24 mouse cellular contexts compared by ENCODE assay signal in genomic region chr5:41625544-41625943, GRCm38 (mm10).
"Had no signal": no experiment of that assay in that cellular context is flagged by ENCODE, and none has a peak within 500 bp of the region (broad histone marks: within the 10 kb centered on the region; RNA-seq: fewer than 3 reads in every experiment).

No protein-coding gene starts in this region.

- H3K27ac ChIP-seq: gastrocnemius, adult 2 months; heart, embryonic 10.5 days; hindbrain, embryonic 10.5 days; hindbrain, embryonic 12.5 days; hindbrain, embryonic 14.5 days; intestine, embryonic 15.5 days; layer of hippocampus, adult 2 months; left cerebral cortex, adult 2 months; limb, embryonic 10.5 days; limb, embryonic 12.5 days had no signal

- H3K4me1 ChIP-seq: hindbrain, embryonic 10.5 days; hindbrain, embryonic 12.5 days; intestine, embryonic 15.5 days; limb, embryonic 10.5 days had no signal

- H3K9ac ChIP-seq: heart, embryonic 12.5 days; hindbrain, embryonic 12.5 days; hindbrain, embryonic 14.5 days; intestine, embryonic 15.5 days; limb, embryonic 12.5 days had no signal

- H3K4me3 ChIP-seq: gastrocnemius, adult 2 months; heart, embryonic 10.5 days; heart, embryonic 12.5 days; hindbrain, embryonic 10.5 days; hindbrain, embryonic 12.5 days; intestine, embryonic 15.5 days; layer of hippocampus, adult 2 months; left cerebral cortex, adult 2 months; limb, embryonic 10.5 days; limb, embryonic 12.5 days had no signal

- H3K4me2 ChIP-seq: heart, embryonic 12.5 days; hindbrain, embryonic 12.5 days; hindbrain, embryonic 14.5 days; intestine, embryonic 15.5 days; limb, embryonic 12.5 days had no signal

- H3K36me3 ChIP-seq: heart, embryonic 10.5 days; heart, embryonic 12.5 days; hindbrain, embryonic 10.5 days; hindbrain, embryonic 12.5 days; intestine, embryonic 15.5 days; limb, embryonic 10.5 days had no signal

- ATAC-seq: hindbrain, embryonic 16.5 days; inflammation-experienced regulatory T-cells, adult 6 months; intestine, embryonic 15.5 days; intestine, postnatal 0 days had no signal

- H3K9me3 ChIP-seq: heart, embryonic 10.5 days; heart, embryonic 12.5 days; hindbrain, embryonic 10.5 days; hindbrain, embryonic 12.5 days; intestine, embryonic 15.5 days; limb, embryonic 10.5 days; limb, embryonic 12.5 days had no signal

- DNase-seq: gastrocnemius, adult 2 months; gastrocnemius, postnatal 10 days; gastrocnemius, postnatal 25 days; heart, adult 18-20 months; heart, postnatal 10 days; heart, postnatal 4 days; kidney, adult 18-20 months; kidney, adult 8-10 months; kidney, postnatal 10 days; kidney, postnatal 25 days; kidney, postnatal 4 days had no signal

- H3K27me3 ChIP-seq: hindbrain, embryonic 12.5 days; intestine, embryonic 15.5 days; limb, embryonic 12.5 days had no signal
